Mouse (Mus musculus) small intestine, adult 2 months (tissue): ENCODE measurements at regions not wholly inside any gene's neighbourhood (a gene's known extent, or its start where the extent isn't known, plus 50 kb on each side); places are given as distances from the start of the nearest gene placed in this dataset.

Experiments
- CTCF ChIP-seq: fragments of 200-500 bp; IDR thresholded peaks from 2 replicates; pipeline ENCODE4 v1.5.1; 2012; ENCODE audit warnings: low read depth, mild to moderate bottlenecking, control low read depth, inconsistent platforms, low read length, moderate library complexity, mixed read lengths; ENCODE audit not compliant: insufficient replicate concordance, insufficient read length; ENCODE audit errors: extremely low read depth
- POLR2A ChIP-seq: fragments of 200-500 bp; IDR thresholded peaks from 2 replicates; pipeline ENCODE4 v1.6.1; 2012; ENCODE audit warnings: low read depth, mild to moderate bottlenecking, control low read depth, inconsistent platforms, low read length, moderate library complexity

- TF ChIP-seq CTCF (no peak), POLR2A (no peak)
Measured at GRCm38 (mm10) chr17:13564800-13565199, 195.5 kb upstream of the Afdn start.
